8 mouse cellular contexts compared by ENCODE assay signal in genomic region chr2:35671980-35672910, GRCm38 (mm10).
DNase-seq lines count a peak whose midpoint lies in the region; ATAC-seq and TF ChIP-seq lines count a peak whose summit lies in the region.

No protein-coding gene starts in this region.

- no peak for ATAC-seq in limb, embryonic 12.5 days (ENCODE audit: insufficient number of reproducible peaks, insufficient read depth, low FRiP score, low TSS enrichment, low read depth)
- no peak for ATAC-seq in heart, embryonic 12.5 days (ENCODE audit: insufficient number of reproducible peaks, low FRiP score)
- ATAC-seq in limb, embryonic 14.5 days (ENCODE audit: low FRiP score, low read depth) = peak; percentile 61
- no peak for ATAC-seq in erythroid progenitor cell, adult 5-6 weeks (replicated peaks; ENCODE audit: low FRiP score, poor library complexity, severe bottlenecking)

- TF ChIP-seq POLR2A in limb, embryonic 14.5 days (IDR thresholded peaks at IDR 0.05; ENCODE audit: borderline replicate concordance, extremely low read depth, insufficient read depth, insufficient read length) = no peak

- 64% methylated on average over 9 of the region's 9 CpGs for WGBS in limb, embryonic 12.5 days
- 76% methylated on average over 9 of the region's 9 CpGs for WGBS in limb, embryonic 10.5 days
- 60% methylated on average over 9 of the region's 9 CpGs for WGBS in heart, embryonic 12.5 days
- WGBS in limb, embryonic 14.5 days = 50% methylated on average over 9 of the region's 9 CpGs

- no peaks in the 10 kb centered on the region for H3K9me3 ChIP-seq in limb, embryonic 12.5 days
- H3K9me3 ChIP-seq in limb, embryonic 10.5 days (replicated peaks) = no peaks in the 10 kb centered on the region
- no peaks in the 10 kb centered on the region for H3K9me3 ChIP-seq in heart, embryonic 12.5 days (replicated peaks)
- H3K9me3 ChIP-seq in limb, embryonic 14.5 days (ENCODE audit: control insufficient read depth, low read length) = no peaks in the 10 kb centered on the region

- H3K36me3 ChIP-seq in limb, embryonic 12.5 days = peaks cover 42% of the 10 kb centered on the region
- peaks cover 59% of the 10 kb centered on the region for H3K36me3 ChIP-seq in limb, embryonic 10.5 days
- peaks cover 35% of the 10 kb centered on the region for H3K36me3 ChIP-seq in heart, embryonic 12.5 days
- peaks cover 15% of the 10 kb centered on the region; the same call in 1 of the 2 replicates for H3K36me3 ChIP-seq in limb, embryonic 14.5 days (ENCODE audit: control insufficient read depth, insufficient read depth, low read length)

- peak overlapping the region; percentile 59; the same call in 1 of the 2 replicates for H3K27ac ChIP-seq in limb, embryonic 12.5 days
- H3K27ac ChIP-seq in limb, embryonic 10.5 days = no peak overlapping the region; the same call in 1 of the 2 replicates
- peak overlapping the region; percentile 49 for H3K27ac ChIP-seq in heart, embryonic 12.5 days (ENCODE audit: poor library complexity, severe bottlenecking)
- H3K27ac ChIP-seq in limb, embryonic 14.5 days (replicated peaks; ENCODE audit: low read depth, low read length) = peak overlapping the region; percentile 34; the same call in 1 of the 2 replicates

- H3K9ac ChIP-seq in limb, embryonic 12.5 days (replicated peaks) = no peak overlapping the region
- no peak overlapping the region for H3K9ac ChIP-seq in heart, embryonic 12.5 days
- H3K9ac ChIP-seq in limb, embryonic 14.5 days (ENCODE audit: low read depth, low read length, severe bottlenecking) = no peak overlapping the region

- H3K4me2 ChIP-seq in limb, embryonic 12.5 days = no peak overlapping the region
- no peak overlapping the region for H3K4me2 ChIP-seq in heart, embryonic 12.5 days
- H3K4me2 ChIP-seq in limb, embryonic 14.5 days (replicated peaks; ENCODE audit: low read depth, low read length, severe bottlenecking) = no peak overlapping the region

- peaks cover 100% of the 10 kb centered on the region for H3K4me1 ChIP-seq in limb, embryonic 12.5 days (replicated peaks)
- H3K4me1 ChIP-seq in limb, embryonic 10.5 days = peaks cover 84% of the 10 kb centered on the region
- peaks cover 99% of the 10 kb centered on the region for H3K4me1 ChIP-seq in heart, embryonic 12.5 days (replicated peaks)
- H3K4me1 ChIP-seq in limb, embryonic 14.5 days (ENCODE audit: control insufficient read depth, insufficient read depth, low read length) = peaks cover 92% of the 10 kb centered on the region

- DNase-seq in limb, embryonic 10.5 days (ENCODE audit: low spot score) = no peak
- DNase-seq in limb, embryonic 14.5 days (ENCODE audit: low spot score) = peak; percentile 89
- peak; percentile 59 for DNase-seq in testis, postnatal 10 days (ENCODE audit: low spot score)
- no peak for DNase-seq in layer of hippocampus, adult 8-10 months (ENCODE audit: low spot score in 2 of 2)
- no peak for DNase-seq in left cerebral cortex, postnatal 25 days (ENCODE audit: low spot score in 2 of 2)

- no peaks in the 10 kb centered on the region for H3K27me3 ChIP-seq in limb, embryonic 12.5 days
- no peaks in the 10 kb centered on the region for H3K27me3 ChIP-seq in limb, embryonic 10.5 days (ENCODE audit: low read depth, poor library complexity, severe bottlenecking)
- no peaks in the 10 kb centered on the region for H3K27me3 ChIP-seq in heart, embryonic 12.5 days (replicated peaks)
- H3K27me3 ChIP-seq in limb, embryonic 14.5 days (ENCODE audit: control insufficient read depth, insufficient read depth, low read length) = no peaks in the 10 kb centered on the region

- intact Hi-C loops in left cerebral cortex, postnatal 25 days (cut with DNase I) = no loop called here

- H3K4me3 ChIP-seq in limb, embryonic 12.5 days (replicated peaks) = no peak overlapping the region
- no peak overlapping the region for H3K4me3 ChIP-seq in limb, embryonic 10.5 days
- no peak overlapping the region for H3K4me3 ChIP-seq in heart, embryonic 12.5 days
- no peak overlapping the region for H3K4me3 ChIP-seq in limb, embryonic 14.5 days (replicated peaks; ENCODE audit: low read length)

Comparison
In these comparisons a context has a peak if more than half of its experiments do, and no peak if none do; other contexts are left out.
1. DNase-seq: peak in limb, embryonic 14.5 days (single experiment) and testis, postnatal 10 days (single experiment); none in limb, embryonic 10.5 days (single experiment), layer of hippocampus, adult 8-10 months (0 of 2) and left cerebral cortex, postnatal 25 days (0 of 2).